In genomic region chr3:65585823-65586482, GRCm38 (mm10) we compare ENCODE assay signal across 9 mouse cellular contexts. TPM values are rescaled to one million over a fixed set of nuclear protein-coding genes. Genes with fewer than 3 reads are reported as not detected.
DNase-seq lines count a peak whose midpoint lies in the region; ATAC-seq lines count a peak whose summit lies in the region.
"Had no signal": no experiment of that assay in that cellular context is flagged by ENCODE, and none has a peak within 500 bp of the region (broad histone marks: within the 10 kb centered on the region; RNA-seq: fewer than 3 reads in every experiment).

No protein-coding gene starts in this region.

- no peaks in the 10 kb centered on the region for H3K36me3 ChIP-seq in heart, embryonic 15.5 days
- H3K36me3 ChIP-seq in hindbrain, embryonic 12.5 days: no peaks in the 10 kb centered on the region
- no peaks in the 10 kb centered on the region for H3K36me3 ChIP-seq in midbrain, embryonic 11.5 days (ENCODE audit: control insufficient read depth, insufficient read depth, low read length)
- H3K36me3 ChIP-seq: G1E had no signal

- no peaks in the 10 kb centered on the region for H3K9me3 ChIP-seq in heart, embryonic 15.5 days (replicated peaks)
- H3K9me3 ChIP-seq in hindbrain, embryonic 12.5 days (replicated peaks): no peaks in the 10 kb centered on the region
- H3K9me3 ChIP-seq in midbrain, embryonic 11.5 days (ENCODE audit: control insufficient read depth, low read length): no peaks in the 10 kb centered on the region; the same call in 1 of the 2 replicates
- H3K9me3 ChIP-seq: G1E had no signal

- no peak for DNase-seq in heart, postnatal 4 days
- DNase-seq in MN1 (ENCODE audit: low spot score): peak; percentile 39
- DNase-seq in midbrain, embryonic 11.5 days (ENCODE audit: low spot score, missing footprints): no peak
- DNase-seq in gastrocnemius, postnatal 36 days: no peak
- no peak for DNase-seq in right cerebral cortex, postnatal 10 days (ENCODE audit: low spot score in 2 of 2)

- peak overlapping the region; percentile 43 for H3K4me3 ChIP-seq in heart, embryonic 15.5 days
- H3K4me3 ChIP-seq in hindbrain, embryonic 12.5 days: peak overlapping the region; percentile 21
- H3K4me3 ChIP-seq in midbrain, embryonic 11.5 days (ENCODE audit: low read depth, low read length): peak overlapping the region; percentile 16; the same call in 1 of the 2 replicates

- intact Hi-C loops in gastrocnemius, postnatal 36 days (cut with DNase I): no loop called here

- no peak for ATAC-seq in heart, embryonic 15.5 days (replicated peaks; ENCODE audit: insufficient number of reproducible peaks, insufficient read depth, low FRiP score, low read depth)
- peak; percentile 42; the same call in 1 of the 2 replicates for ATAC-seq in hindbrain, embryonic 12.5 days (ENCODE audit: low FRiP score)
- ATAC-seq in midbrain, embryonic 11.5 days (ENCODE audit: low FRiP score): peak; percentile 25
- no peak for ATAC-seq in erythroid progenitor cell, adult 5-6 weeks (replicated peaks; ENCODE audit: low FRiP score, poor library complexity, severe bottlenecking)

- H3K4me2 ChIP-seq in heart, embryonic 15.5 days: peak overlapping the region; percentile 64
- H3K4me2 ChIP-seq in hindbrain, embryonic 12.5 days (replicated peaks): peak overlapping the region; percentile 55
- H3K4me2 ChIP-seq in midbrain, embryonic 11.5 days: peak overlapping the region; percentile 45

- WGBS in heart, embryonic 15.5 days: 31% methylated on average over 16 of the region's 16 CpGs
- WGBS in hindbrain, embryonic 12.5 days: 27% methylated on average over 16 of the region's 16 CpGs
- WGBS in midbrain, embryonic 11.5 days: 28% methylated on average over 16 of the region's 16 CpGs

- H3K27me3 ChIP-seq in heart, embryonic 15.5 days: no peaks in the 10 kb centered on the region
- H3K27me3 ChIP-seq in hindbrain, embryonic 12.5 days: no peaks in the 10 kb centered on the region
- no peaks in the 10 kb centered on the region for H3K27me3 ChIP-seq in midbrain, embryonic 11.5 days (ENCODE audit: control insufficient read depth, insufficient read depth, low read length)

- H3K4me1 ChIP-seq in heart, embryonic 15.5 days (replicated peaks): no peaks in the 10 kb centered on the region
- peaks cover 14% of the 10 kb centered on the region for H3K4me1 ChIP-seq in hindbrain, embryonic 12.5 days
- peaks cover 20% of the 10 kb centered on the region for H3K4me1 ChIP-seq in midbrain, embryonic 11.5 days (ENCODE audit: control insufficient read depth, insufficient read depth, low read length)

- peak overlapping the region; percentile 33; the same call in 1 of the 2 replicates for H3K9ac ChIP-seq in heart, embryonic 15.5 days
- peak overlapping the region; percentile 2; the same call in 1 of the 2 replicates for H3K9ac ChIP-seq in hindbrain, embryonic 12.5 days
- H3K9ac ChIP-seq in midbrain, embryonic 11.5 days (ENCODE audit: low read length): peak overlapping the region; percentile 39; the same call in 1 of the 2 replicates

- no peak overlapping the region for H3K27ac ChIP-seq in heart, embryonic 15.5 days
- H3K27ac ChIP-seq in hindbrain, embryonic 12.5 days: no peak overlapping the region
- H3K27ac ChIP-seq in midbrain, embryonic 11.5 days (ENCODE audit: low read depth, low read length): no peak overlapping the region

RNA-seq across cellular contexts. Expression of gene Tiparp, which starts 57.7 kb away (rescaled TPM):
- 23.1 and 23.9 TPM in 2 replicates for polyA plus RNA-seq in heart, embryonic 15.5 days (2015; fragmentation: Nextera tagmentation; extraction: Ambion mirVana)
- total RNA-seq in heart, postnatal 4 days (2021): 10 to 100 TPM; 11.8 to 14.2 TPM
- polyA plus RNA-seq in hindbrain, embryonic 12.5 days (2016; fragmentation: Nextera tagmentation; extraction: Ambion mirVana): 37.7 and 38.3 TPM in 2 replicates
- polyA plus RNA-seq in midbrain, embryonic 11.5 days (2014; fragmentation: Nextera tagmentation; extraction: Ambion mirVana): 38.8 and 41.6 TPM in 2 replicates
- total RNA-seq in erythroid progenitor cell, adult 5-6 weeks (2015; ENCODE audit: low replicate concordance): 2.9 and 6.7 TPM in 2 replicates
- 3.8 and 4.2 TPM in 2 replicates for total RNA-seq in erythroid progenitor cell, adult 5-6 weeks (2017; ENCODE audit: low replicate concordance)
- 10 to 100 TPM in 1 of 2 experiments, 1 to 10 TPM in 1; 9.3 to 13.2 TPM for total RNA-seq in gastrocnemius, postnatal 36 days (2021)

Comparison
In these comparisons a context has a peak if more than half of its experiments do, and no peak if none do; other contexts are left out.
1. ATAC-seq: peak in hindbrain, embryonic 12.5 days (single experiment) and midbrain, embryonic 11.5 days (single experiment); none in heart, embryonic 15.5 days (single experiment) and erythroid progenitor cell, adult 5-6 weeks (single experiment).
2. Peak in every context shown above with its lines, with median percentiles within 50 percentile points of each other: H3K4me2 ChIP-seq, H3K4me3 ChIP-seq and H3K9ac ChIP-seq.